Mouse (Mus musculus): ENCODE results near the gene Klk6. TPM values are rescaled to one million over a fixed set of nuclear protein-coding genes. Genes with fewer than 3 reads are reported as not detected.

Gene Klk6
- polyA plus RNA-seq, 1 experiment from 2014 or later = not detected

DNA sequence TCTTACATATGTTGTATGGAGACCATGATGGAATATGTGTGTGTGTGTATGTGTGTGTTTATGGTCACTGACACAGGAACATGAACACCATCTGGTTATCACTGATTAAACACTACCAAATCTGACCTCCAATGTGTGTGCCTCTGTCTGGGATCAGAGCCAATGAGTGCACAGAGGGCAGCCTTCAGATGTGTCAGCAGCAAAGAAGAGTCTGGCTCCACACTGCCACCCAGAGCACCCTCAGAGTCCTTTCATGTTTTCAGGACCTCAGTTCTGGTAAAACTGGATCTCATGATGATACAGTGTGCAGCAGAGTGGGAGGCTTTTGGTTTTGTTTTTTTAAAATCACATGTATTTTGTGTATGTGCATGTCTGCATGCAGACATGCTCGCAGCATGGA lies 39.0 kb upstream of the Klk6 start:
- Histone ChIP-seq H3K4me3 (replicated peaks) (no peak overlapping the region), H3K4me2 (no peak overlapping the region), H3K9me3 (replicated peaks) (no peaks in the 10 kb centered on the region), H3K9ac (no peak overlapping the region), H3K27me3 (peaks cover 16% of the 10 kb centered on the region), H3K4me1 (replicated peaks) (peaks cover 5% of the 10 kb centered on the region; the same call in 1 of the 2 replicates), H3K27ac (no peak overlapping the region), H3K36me3 (no peaks in the 10 kb centered on the region)
- no peak for DNase-seq
- no peak for ATAC-seq (ENCODE audit: low read depth)
- WGBS (ENCODE audit: insufficient replicate concordance) = 57% methylated on average over 1 of the region's 1 CpGs

DNA sequence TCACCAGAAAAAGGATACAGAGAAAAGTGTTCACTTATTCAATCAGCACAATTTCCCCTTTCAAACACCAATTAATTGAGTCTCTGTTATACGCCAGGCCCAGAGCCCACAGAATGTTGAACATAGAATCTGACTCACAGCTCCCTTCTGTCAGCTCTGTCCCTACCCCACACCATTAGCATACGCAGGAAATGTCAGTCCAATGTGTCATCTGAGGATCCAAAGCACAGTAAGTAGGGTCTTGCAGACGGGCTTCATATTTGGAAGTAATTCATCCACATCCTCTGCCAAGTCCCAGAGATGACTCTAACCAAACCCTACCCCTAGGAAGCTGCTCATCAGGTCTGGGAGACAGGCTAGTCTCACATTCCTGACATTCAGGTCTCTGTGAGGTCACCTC lies 36.2 kb upstream of the Klk6 start:
- H3K36me3 ChIP-seq = no peaks in the 10 kb centered on the region
- no peaks in the 10 kb centered on the region for H3K4me1 ChIP-seq (replicated peaks)
- no peak for DNase-seq
- H3K27ac ChIP-seq = no peak overlapping the region
- no peaks in the 10 kb centered on the region for H3K9me3 ChIP-seq (replicated peaks)
- ATAC-seq (ENCODE audit: low read depth) = no peak
- H3K9ac ChIP-seq = no peak overlapping the region
- peaks cover 10% of the 10 kb centered on the region for H3K27me3 ChIP-seq
- no peak overlapping the region for H3K4me2 ChIP-seq
- 56% methylated on average over 3 of the region's 3 CpGs for WGBS (ENCODE audit: insufficient replicate concordance)
- no peak overlapping the region for H3K4me3 ChIP-seq (replicated peaks)

DNA sequence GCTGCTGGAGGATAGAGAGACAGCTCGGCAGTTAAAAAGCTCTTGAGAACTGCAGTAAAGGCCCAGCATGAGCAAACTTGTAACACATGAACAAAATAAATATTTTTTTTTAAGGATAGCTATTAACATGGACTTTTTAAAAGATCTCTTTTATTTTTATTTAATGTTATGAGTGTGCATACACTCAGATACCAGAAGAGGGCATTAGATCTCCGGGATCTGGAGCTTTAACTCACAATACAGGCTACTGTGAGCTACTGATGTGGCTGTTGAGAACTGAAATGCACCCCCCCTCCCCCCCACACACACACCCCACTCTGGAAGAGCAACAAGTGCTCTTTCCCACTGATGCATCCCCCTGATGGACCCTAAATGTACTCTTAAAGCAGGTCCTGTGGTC lies 35.0 kb upstream of the Klk6 start:
- 41% methylated on average over 2 of the region's 2 CpGs for WGBS (ENCODE audit: insufficient replicate concordance)
- no peak overlapping the region for H3K9ac ChIP-seq
- no peaks in the 10 kb centered on the region for H3K9me3 ChIP-seq (replicated peaks)
- DNase-seq (no peak), ATAC-seq (ENCODE audit: low read depth) (no peak)
- no peaks in the 10 kb centered on the region for H3K36me3 ChIP-seq
- no peaks in the 10 kb centered on the region for H3K27me3 ChIP-seq
- no peak overlapping the region for H3K4me3 ChIP-seq (replicated peaks)
- no peak overlapping the region for H3K27ac ChIP-seq
- no peak overlapping the region for H3K4me2 ChIP-seq
- H3K4me1 ChIP-seq (replicated peaks) = no peaks in the 10 kb centered on the region

DNA sequence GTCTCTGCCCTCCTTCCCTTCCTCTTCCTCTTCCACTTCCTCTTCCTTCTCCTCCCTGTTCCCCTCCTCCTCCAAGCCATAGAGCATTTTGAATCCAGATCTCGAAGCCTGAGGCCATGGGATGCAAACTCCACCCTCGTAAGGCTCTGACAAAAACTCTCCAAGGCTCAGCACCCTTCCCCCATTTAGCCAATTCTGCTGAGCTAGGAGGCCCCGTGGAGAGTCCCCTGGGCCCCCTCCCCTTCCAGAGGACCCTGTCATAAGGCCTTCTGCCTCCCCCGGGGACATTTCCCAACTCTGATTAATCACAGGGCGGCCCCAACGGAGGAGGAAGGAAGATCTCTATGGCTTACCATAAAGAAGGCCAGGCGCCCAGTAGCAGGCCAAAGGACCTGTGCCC lies 32.7 kb upstream of the Klk6 start, which contains the start of gene Klk9:
Klk9 (plus strand) TSS at position 301 of the 400 bp plus-strand sequence.
- DNase-seq (no peak), ATAC-seq (ENCODE audit: low read depth) (no peak)
- Histone ChIP-seq H3K4me3 (replicated peaks) (no peak within 1 kb of the TSS), H3K36me3 (no peaks in the 10 kb centered on the region), H3K27me3 (peaks cover 15% of the 10 kb centered on the region), H3K4me1 (replicated peaks) (peaks cover 2% of the 10 kb centered on the region; the same call in 1 of the 2 replicates), H3K27ac (no peak within 1 kb of the TSS), H3K4me2 (no peak within 1 kb of the TSS), H3K9me3 (replicated peaks) (no peaks in the 10 kb centered on the region), H3K9ac (no peak within 1 kb of the TSS)
- 48% methylated on average over 7 of the region's 7 CpGs for WGBS (ENCODE audit: insufficient replicate concordance)

DNA sequence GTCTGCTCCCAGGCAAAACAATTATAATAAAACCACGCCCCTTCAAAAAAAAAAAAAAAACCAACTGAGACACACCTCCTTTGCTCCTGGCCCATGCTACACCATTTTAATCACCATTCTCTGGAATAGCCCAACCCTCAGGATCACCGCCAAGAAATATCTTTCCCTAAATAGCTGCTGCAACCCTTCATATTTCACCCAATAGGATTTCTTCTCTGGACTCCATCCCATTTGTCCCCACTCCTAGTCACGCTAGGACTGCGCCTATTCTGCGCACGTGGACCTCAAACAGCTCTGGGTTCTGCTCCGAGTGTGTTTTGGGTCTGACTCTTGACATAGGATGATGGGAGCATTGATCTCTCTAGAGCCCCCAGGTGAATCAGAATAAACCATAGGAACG lies 27.9 kb upstream of the Klk6 start:
- Histone ChIP-seq H3K9me3 (replicated peaks) (no peaks in the 10 kb centered on the region), H3K36me3 (no peaks in the 10 kb centered on the region), H3K9ac (no peak overlapping the region), H3K27ac (no peak overlapping the region), H3K4me3 (replicated peaks) (0 out of 2 replicates have a peak overlapping the region, but pooled peaks have one; percentile 51), H3K27me3 (peaks cover 31% of the 10 kb centered on the region), H3K4me2 (peak overlapping the region; percentile 63), H3K4me1 (replicated peaks) (peaks cover 13% of the 10 kb centered on the region)
- 11% methylated on average over 8 of the region's 8 CpGs for WGBS (ENCODE audit: insufficient replicate concordance)
- ATAC-seq (ENCODE audit: low read depth) (no peak), DNase-seq (no peak)

DNA sequence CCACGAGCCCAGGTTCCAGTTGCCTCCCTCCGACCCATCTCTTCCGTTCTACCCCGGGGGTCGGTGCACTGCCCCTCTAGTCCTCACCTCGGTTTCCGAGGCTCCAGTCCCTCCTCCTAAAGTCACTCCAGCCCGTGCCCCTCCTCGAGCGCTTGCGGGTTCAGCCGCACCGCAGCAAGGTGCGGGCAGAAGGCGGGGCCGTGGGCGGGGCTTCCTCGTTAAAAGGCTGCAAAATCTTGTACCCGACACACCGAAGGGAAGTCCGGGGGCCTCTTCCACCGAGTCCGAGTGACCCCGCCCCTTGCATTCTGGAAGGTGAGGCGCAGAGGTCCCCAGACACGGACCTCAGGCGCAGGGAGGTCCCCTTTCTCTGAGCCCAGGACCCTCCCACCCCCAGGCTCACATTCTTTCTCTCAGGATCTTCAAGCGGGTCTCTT lies 26.9 kb upstream of the Klk6 start, which contains the start of gene Klk8:
Klk8 (plus strand) TSS at position 245 of the 437 bp plus-strand sequence.
- no peak for ATAC-seq (ENCODE audit: low read depth)
- Histone ChIP-seq H3K27ac (no peak within 1 kb of the TSS), H3K27me3 (peaks cover 31% of the 10 kb centered on the region), H3K4me1 (replicated peaks) (peaks cover 13% of the 10 kb centered on the region), H3K36me3 (no peaks in the 10 kb centered on the region), H3K4me3 (replicated peaks) (peak within 1 kb of the TSS; percentile 51), H3K4me2 (peak within 1 kb of the TSS; percentile 63), H3K9me3 (replicated peaks) (no peaks in the 10 kb centered on the region), H3K9ac (no peak within 1 kb of the TSS)
- WGBS (ENCODE audit: insufficient replicate concordance) = under 1% methylated on average over 28 of the region's 28 CpGs
- DNase-seq = no peak

DNA sequence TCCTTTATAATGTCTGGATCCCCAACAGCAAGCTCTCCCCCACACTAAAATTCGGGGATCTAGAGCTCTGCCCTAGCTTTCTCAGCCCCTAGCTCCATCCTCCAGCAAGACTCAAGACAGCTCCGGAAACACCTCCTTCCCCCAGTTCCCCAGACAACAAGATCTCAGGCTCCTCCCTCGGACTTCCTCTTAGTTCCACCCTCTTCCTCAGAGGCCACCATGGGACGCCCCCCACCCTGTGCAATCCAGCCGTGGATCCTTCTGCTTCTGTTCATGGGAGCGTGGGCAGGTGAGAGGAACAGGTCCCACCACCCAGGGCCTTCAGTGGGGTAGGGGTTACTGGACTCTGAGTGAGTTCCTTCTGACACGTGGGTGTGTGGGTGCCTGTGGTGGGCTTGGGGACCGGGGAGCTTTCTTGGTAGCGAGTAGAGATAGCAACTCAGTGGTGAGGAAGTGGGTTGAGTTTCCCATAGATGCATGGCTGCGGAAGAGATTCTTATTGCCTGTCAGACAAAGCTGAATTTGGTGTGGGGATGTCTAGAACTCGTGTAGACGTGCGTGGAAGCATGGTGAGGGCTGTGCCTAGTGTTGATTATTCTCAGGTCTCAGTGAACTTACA lies 26.3 kb upstream of the Klk6 start:
- H3K27ac ChIP-seq = no peak overlapping the region
- no peaks in the 10 kb centered on the region for H3K9me3 ChIP-seq (replicated peaks)
- 6% methylated on average over 13 of the region's 13 CpGs for WGBS (ENCODE audit: insufficient replicate concordance)
- DNase-seq = no peak
- peak overlapping the region; percentile 51 for H3K4me3 ChIP-seq (replicated peaks)
- H3K4me1 ChIP-seq (replicated peaks) = peaks cover 13% of the 10 kb centered on the region
- no peak overlapping the region for H3K9ac ChIP-seq
- no peak for ATAC-seq (ENCODE audit: low read depth)
- peak overlapping the region; percentile 63 for H3K4me2 ChIP-seq
- peaks cover 31% of the 10 kb centered on the region for H3K27me3 ChIP-seq
- no peaks in the 10 kb centered on the region for H3K36me3 ChIP-seq

DNA sequence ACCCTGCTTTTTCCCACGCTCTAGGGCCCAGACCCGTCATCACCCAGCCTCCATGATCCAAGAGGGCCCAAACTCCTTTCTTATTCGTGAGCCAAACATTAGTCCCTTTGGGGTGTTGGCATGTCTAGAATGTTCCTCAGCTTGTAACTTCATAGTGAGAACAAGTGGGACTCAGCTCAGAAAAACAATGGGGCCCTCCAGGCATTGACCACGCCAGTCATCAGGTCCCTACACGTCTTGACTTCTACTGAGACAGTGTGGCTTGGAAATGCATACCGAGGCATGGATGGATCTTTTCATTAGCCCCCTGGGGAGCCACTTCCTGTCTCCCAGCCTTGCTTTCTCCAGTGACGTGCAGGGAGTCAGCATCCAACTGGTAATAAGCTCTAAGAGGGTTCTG lies 24.4 kb upstream of the Klk6 start:
- H3K4me1 ChIP-seq (replicated peaks) = peaks cover 13% of the 10 kb centered on the region
- no peak overlapping the region for H3K9ac ChIP-seq
- no peaks in the 10 kb centered on the region for H3K9me3 ChIP-seq (replicated peaks)
- DNase-seq (no peak), ATAC-seq (ENCODE audit: low read depth) (no peak)
- H3K4me2 ChIP-seq = no peak overlapping the region
- 55% methylated on average over 7 of the region's 7 CpGs for WGBS (ENCODE audit: insufficient replicate concordance)
- no peak overlapping the region for H3K4me3 ChIP-seq (replicated peaks)
- H3K36me3 ChIP-seq = no peaks in the 10 kb centered on the region
- peaks cover 31% of the 10 kb centered on the region for H3K27me3 ChIP-seq
- H3K27ac ChIP-seq = no peak overlapping the region

DNA sequence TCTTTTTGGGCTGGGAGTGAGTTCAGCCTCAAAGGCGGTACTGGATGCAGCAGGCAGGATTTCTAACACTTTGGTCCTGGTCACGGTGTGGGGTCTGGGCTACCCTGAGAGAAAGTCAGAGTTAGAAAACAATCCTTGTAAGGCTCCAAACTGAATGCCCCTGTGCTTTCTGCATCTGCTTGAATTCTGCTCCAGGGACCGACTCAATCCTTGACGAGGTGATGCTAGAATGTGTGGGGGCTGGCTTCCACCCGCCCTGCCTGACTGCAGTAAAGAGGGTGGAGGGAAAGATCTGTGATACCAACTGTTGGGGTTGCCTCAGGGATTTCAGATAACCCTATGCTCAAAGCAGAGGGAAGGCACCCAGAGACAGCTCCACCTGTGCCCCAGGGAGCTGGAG lies 13.3 kb upstream of the Klk6 start, which contains the start of gene Klk7:
Klk7 (plus strand) TSS at position 301 of the 400 bp plus-strand sequence.
- H3K36me3 ChIP-seq = no peaks in the 10 kb centered on the region
- DNase-seq = no peak
- ATAC-seq (ENCODE audit: low read depth) = no peak

DNA sequence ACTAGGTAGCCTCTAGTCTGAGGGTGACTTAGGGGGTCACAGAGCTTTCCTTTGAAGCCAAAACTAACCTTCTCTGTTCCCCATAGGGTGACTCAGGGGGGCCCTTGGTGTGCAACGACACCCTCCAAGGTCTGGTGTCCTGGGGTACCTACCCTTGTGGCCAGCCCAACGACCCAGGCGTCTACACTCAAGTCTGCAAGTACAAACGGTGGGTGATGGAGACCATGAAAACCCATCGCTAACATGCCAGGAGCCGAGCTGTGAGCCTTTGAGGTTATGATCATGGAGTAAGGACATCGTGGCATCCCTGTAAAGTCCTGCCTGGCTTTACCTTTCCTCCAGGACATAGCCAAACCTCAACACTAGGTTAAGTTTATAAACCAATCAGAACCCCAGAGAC lies 9.1 kb upstream of the Klk6 start:
- Histone ChIP-seq H3K4me3 (replicated peaks) (no peak overlapping the region), H3K9me3 (replicated peaks) (no peaks in the 10 kb centered on the region), H3K27ac (no peak overlapping the region), H3K36me3 (no peaks in the 10 kb centered on the region), H3K4me2 (no peak overlapping the region), H3K9ac (no peak overlapping the region), H3K4me1 (replicated peaks) (no peaks in the 10 kb centered on the region), H3K27me3 (no peaks in the 10 kb centered on the region)
- DNase-seq (no peak), ATAC-seq (ENCODE audit: low read depth) (no peak)
- WGBS (ENCODE audit: insufficient replicate concordance) = 63% methylated on average over 7 of the region's 7 CpGs

More for the DNA sequence above, 13.3 kb upstream of the Klk6 start, which contains the start of gene Klk7:
- H3K27me3 ChIP-seq = no peaks in the 10 kb centered on the region
- no peak within 1 kb of the TSS for H3K4me2 ChIP-seq
- H3K27ac ChIP-seq = no peak within 1 kb of the TSS
- H3K9me3 ChIP-seq (replicated peaks) = no peaks in the 10 kb centered on the region
- H3K4me1 ChIP-seq (replicated peaks) = no peaks in the 10 kb centered on the region
- no peak within 1 kb of the TSS for H3K9ac ChIP-seq
- 50% methylated on average over 5 of the region's 5 CpGs for WGBS (ENCODE audit: insufficient replicate concordance)
- H3K4me3 ChIP-seq (replicated peaks) = no peak within 1 kb of the TSS

DNA sequence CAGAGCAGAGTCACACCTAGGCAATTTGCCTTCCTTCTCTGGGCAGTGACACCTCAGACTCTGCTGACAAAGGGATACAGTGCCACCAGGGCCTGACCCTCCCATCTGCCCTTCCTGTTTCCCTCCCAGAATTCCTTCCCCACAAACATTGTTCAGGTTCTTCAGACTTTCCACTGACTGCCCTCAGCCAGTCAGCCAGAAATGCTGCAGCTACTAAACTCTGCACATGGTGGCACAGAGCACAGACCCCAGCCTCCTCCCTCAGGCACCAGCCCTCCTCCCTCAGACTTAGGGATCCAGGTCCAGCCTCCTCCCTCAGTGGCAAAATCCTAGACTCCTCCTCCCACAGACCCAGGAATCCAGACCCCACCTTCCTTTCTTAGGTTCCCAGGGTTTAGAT lies 7.6 kb upstream of the Klk6 start:
- H3K27me3 ChIP-seq = no peaks in the 10 kb centered on the region
- no peak overlapping the region for H3K27ac ChIP-seq
- no peaks in the 10 kb centered on the region for H3K4me1 ChIP-seq (replicated peaks)
- no peaks in the 10 kb centered on the region for H3K9me3 ChIP-seq (replicated peaks)
- no peak for ATAC-seq (ENCODE audit: low read depth)
- no peak for DNase-seq
- H3K36me3 ChIP-seq = no peaks in the 10 kb centered on the region
- no peak overlapping the region for H3K4me3 ChIP-seq (replicated peaks)
- no peak overlapping the region for H3K9ac ChIP-seq
- H3K4me2 ChIP-seq = no peak overlapping the region

DNA sequence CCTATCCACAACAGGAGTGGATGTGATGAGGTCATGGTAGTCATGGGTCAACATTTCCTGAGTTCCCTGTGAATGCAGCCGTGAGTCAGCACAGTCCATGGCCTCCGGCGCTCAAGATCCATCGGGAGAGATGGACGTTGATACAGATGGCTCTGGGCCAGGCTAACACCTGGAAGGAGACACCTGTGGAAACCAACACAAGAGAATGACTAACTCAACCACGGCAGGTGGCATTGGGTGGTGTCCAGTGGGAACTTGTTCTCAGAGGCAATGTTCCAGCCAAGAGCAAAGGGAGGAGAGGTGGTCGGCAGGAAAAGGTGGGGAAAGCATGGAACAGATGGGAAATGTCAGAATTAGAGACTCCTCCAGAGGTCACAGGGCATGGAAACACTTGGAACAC lies 2.7 kb upstream of the Klk6 start:
- Histone ChIP-seq H3K4me1 (replicated peaks) (no peaks in the 10 kb centered on the region), H3K9me3 (replicated peaks) (no peaks in the 10 kb centered on the region), H3K36me3 (no peaks in the 10 kb centered on the region), H3K4me3 (replicated peaks) (no peak overlapping the region), H3K9ac (no peak overlapping the region), H3K27me3 (no peaks in the 10 kb centered on the region), H3K4me2 (no peak overlapping the region), H3K27ac (no peak overlapping the region)
- DNase-seq (no peak), ATAC-seq (ENCODE audit: low read depth) (no peak)
- WGBS (ENCODE audit: insufficient replicate concordance) = 73% methylated on average over 7 of the region's 7 CpGs

Measured in liver, embryonic 13.5 days (tissue).